Mouse (Mus musculus) c-Kit-positive CD71-positive TER-119-positive erythroid progenitor cells, embryonic 14.5 days (primary cell): ENCODE measurements around the gene Lasp1.
A peak's percentile ranks its signal among the peaks of the same experiment; 100 is the strongest.
"Not testable (repeated sequence)": the region's sequence is repeated elsewhere in the genome, so short reads cannot be mapped to it uniquely, and the experiment has no call there.

ENCODE experiments used
- DNase-seq: peaks from one replicate; pipeline ENCODE4 v3.0.0-alpha.2; 2013; ENCODE audit warnings: low spot score

Gene Lasp1

GRCm38 (mm10) chr11:97829365-97829764 is 30.6 kb downstream of the Lasp1 start:
- no peak for DNase-seq

DNA sequence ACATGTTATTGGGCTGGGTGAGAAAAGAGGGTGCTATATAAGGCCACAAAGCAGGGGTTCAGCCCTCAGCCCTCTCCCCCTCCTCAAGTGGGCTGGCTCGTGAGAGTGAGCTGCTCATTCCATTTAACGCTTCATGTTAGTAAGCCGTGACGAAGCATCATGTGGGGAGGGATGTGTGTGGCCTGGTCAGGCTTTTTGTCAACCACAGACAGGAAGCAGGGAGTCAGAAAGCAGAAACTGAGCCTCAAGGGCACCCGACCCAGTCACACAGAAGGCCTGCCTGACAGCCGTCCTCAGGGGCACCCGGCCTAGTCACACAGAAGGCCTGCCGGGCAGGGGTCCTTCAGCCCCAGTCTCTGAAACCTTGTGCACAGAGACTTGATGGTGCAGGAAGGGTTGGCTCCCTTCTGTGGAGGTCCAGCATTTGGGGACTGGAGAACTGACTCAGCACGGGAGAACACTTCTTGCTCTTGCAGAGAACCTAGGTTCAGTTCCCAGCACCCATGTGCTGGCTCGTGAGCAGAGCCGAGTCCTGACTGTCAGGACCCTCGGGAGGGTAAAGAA is 31.2 kb downstream of the Lasp1 start:
- no peak for DNase-seq

DNA sequence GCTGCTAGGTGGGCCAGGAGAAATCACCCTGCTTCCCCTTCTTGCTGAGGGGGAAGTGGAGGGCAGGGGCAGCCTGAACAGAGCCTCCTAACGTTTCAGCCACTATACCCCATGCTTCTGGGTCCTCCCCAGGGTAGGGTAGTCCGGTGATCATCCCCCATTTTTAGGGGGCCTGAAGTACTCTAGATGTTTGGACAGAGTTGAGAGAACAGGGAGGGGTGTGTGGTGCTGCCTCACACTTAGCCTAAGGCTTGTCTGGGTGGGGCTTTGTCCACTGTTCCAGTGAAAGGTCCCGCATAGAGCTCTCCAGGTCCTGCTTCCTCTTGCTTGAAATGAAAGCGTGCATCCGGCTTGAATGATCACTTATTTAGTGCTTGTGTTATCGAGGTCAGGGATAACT is 31.7 kb downstream of the Lasp1 start:
- DNase-seq, result no peak

DNA sequence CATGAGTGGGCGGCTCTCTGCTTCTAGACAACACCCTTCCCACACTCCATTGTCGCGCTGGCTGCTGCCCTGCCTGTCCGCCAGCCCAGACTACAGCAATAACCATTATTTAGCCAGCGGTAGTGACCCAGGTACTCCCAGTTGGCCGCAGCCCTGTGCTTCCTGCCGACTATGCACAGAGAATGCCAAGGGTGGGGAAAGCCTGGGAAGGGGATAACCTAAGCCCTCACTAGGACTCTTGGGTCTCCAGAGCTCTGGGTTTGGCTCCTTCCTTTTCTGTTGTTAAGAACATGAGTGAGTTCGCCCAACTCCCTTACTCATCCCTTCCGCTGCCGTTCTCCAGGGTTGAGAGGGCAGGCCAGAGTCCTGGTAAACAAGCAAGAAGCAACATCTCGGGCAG is 33.2 kb downstream of the Lasp1 start:
- no peak for DNase-seq

DNA sequence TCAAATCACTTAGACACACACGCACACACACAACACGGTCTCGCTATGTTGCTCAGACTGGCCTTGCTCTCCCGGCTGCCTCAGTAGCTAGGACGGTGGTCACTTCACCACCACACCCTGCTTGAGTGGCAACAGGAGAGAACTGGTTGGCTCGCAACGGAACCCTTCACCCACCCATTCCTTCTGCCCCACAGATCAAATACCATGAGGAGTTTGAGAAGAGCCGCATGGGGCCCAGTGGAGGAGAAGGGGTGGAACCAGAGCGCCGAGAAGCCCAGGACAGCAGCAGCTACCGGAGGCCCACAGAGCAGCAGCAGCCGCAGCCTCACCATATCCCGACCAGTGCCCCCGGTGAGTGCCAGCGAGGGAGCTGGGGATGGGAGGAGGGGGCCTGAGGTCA is 34.6 kb downstream of the Lasp1 start:
- no peak for DNase-seq

DNA sequence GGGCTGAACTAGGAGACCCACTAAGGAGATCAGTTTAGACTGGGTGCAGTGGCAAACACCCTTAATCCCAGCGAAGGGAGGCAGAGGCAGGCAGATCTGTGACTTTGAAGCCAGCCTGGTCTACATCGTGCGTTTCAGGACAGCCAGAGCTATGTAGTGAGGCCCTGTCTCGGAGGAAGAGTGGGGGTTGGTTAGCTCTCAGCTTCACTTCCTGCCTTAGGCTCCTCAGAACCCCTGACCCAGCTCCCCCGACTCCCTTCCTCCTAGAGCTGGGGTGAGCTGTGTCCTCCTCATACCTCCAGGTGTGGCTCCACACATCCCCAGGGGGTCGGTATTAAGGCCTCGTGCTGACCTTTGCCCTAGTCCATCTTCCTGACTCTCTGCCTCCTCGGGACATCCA is 37.7 kb downstream of the Lasp1 start:
- no peak for DNase-seq

DNA sequence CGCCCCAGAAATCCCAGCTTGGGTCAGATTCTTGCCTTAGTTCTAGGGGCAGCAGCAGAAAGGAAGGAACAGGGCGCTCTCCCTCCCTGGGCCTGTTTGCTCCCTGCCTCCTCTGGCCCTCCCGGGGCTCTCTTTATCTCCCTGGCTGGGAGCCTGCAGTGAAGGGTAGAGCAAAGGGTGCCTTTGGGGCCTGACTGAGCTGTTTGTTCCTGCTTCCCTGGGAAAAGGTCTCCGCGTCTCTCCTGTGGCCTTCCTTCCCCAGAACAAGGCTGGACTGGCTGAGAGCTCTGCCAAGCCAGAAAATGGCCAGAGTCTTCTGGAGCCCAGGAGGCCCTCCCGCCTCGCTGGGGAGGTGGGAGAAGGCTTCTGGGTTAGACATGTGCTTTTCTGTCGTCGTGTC is 38.3 kb downstream of the Lasp1 start:
- DNase-seq, result not testable (repeated sequence)

- no peak for DNase-seq
Observed at GRCm38 (mm10) chr11:97837641-97838149, 38.9 kb downstream of the Lasp1 start.

DNA sequence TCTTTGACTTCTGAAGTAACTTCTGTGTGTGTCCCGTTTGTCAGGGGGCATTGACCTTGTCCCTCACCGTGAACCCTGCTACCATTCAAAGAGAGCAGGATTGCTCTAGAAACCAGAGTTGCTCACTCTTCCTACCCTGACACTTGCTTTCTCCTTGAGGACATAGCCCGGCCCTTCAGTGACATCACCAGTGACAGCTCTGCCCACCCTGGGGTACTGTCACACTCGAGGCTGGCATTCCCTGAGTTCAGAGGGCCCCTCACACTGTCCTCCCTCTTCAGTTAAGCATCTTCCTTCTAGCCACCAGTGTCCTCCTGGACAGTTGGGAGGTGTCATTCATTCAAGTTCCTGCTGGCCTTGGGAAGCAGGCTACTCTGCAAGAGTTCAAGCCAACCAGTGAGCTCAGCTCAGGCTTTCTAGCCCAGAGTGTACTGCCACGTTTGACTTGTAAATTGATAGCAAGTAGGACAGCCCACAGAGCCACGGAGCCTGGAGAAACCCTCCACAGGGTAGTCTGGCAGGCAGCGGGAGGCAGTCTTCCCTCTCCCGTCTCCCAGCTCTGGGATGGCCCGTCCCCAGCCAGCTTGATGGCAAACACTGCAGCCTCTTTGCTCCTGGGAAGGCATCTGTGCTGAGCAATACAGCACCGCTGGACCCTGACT is 40.1 kb downstream of the Lasp1 start:
- no peak for DNase-seq

GRCm38 (mm10) chr11:97839441-97840134 is 40.8 kb downstream of the Lasp1 start:
- DNase-seq, result no peak

GRCm38 (mm10) chr11:97840135-97840490 is 41.3 kb downstream of the Lasp1 start:
- DNase-seq, result no peak

DNA sequence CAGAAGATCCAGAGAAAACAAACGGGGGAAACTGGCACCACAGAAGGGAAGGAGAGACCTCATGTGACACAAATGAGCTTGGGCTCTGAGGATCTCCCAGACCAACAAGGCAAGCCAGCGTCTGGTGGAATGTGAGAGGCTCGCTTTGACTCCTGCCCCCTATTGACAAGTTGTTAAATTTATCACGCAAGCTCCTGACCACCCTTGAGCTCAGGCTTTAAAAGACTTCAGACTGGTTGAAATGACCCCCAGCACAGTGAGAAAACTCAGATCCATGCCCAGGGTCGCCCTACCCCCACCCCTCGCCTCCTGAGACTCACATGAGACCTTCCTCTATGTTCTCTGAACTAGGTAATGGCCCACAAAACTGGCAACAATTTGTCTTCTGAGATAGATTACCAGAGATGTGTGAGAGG is 41.7 kb downstream of the Lasp1 start, which contains the start of gene B230217C12Rik:
B230217C12Rik (plus strand) TSS at position 242 of the 416 bp plus-strand sequence.
- no peak for DNase-seq

GRCm38 (mm10) chr11:97840991-97841661 is 42.3 kb downstream of the Lasp1 start:
- peak; percentile 19 for DNase-seq

GRCm38 (mm10) chr11:97842001-97842400 is 43.2 kb downstream of the Lasp1 start:
- no peak for DNase-seq

DNA sequence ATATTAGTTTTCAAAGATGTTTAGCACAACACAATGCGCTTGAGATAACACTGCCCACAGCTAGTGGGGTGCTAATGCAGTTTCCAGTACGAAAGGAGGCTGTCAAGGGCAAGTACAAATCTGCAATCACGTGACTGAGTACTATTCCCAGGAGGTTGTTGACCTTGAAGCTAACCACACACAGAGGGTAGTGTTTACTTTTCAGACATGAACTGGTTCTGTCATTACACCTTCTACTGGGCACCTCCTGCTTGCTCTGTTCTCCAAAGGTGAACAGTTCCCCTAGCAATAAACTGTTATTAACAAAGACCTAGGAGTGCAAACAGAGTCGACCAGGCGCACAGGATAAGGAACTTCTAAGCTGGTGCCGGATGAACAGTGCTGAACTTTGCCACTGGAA is 51.6 kb downstream of the Lasp1 start:
- DNase-seq, result no peak

- no peak for DNase-seq
Observed at GRCm38 (mm10) chr11:97851601-97852000, 52.8 kb downstream of the Lasp1 start.

- DNase-seq, result no peak
Observed at GRCm38 (mm10) chr11:97855473-97855872, 56.7 kb downstream of the Lasp1 start.

DNA sequence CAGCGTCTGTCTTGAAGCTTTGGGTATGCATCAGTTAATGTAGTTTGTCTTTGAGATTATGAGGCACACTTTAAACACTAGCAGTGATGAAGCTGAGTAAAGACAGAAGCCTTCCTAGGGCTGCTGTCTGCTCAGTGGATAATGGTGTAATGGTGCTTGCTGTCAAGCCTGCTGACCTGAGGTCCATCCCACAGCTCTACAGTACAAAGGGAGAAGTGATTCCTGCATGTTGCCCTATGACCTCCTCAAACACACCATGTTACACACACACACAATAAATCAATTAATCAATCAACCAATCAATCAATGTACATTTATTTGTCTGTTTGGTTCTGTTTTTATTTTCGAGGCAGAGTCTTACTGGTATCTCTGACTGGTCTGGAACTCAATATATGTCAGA is 63.3 kb downstream of the Lasp1 start:
- DNase-seq, result no peak

DNA sequence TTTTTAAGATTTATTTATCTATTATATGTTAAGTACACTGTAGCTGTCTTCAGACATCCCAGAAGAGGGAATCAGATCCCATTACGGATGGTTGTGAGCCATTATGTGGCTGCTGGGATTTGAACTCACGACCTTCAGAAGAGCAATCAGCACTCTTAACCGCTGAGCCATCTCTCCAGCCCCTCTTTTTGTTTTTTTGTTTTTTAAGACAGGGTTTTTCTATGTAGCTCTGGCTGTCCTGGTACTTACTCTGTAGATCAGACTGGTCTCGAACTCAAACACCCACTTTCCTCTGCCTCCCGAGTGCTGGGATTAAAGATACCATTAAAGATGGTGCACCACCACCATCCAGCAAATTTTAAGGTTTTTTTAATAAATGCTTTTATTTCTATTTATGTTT is 66.6 kb downstream of the Lasp1 start:
- DNase-seq, result no peak

GRCm38 (mm10) chr11:97866091-97866888 is 67.5 kb downstream of the Lasp1 start:
- DNase-seq, result no peak

DNA sequence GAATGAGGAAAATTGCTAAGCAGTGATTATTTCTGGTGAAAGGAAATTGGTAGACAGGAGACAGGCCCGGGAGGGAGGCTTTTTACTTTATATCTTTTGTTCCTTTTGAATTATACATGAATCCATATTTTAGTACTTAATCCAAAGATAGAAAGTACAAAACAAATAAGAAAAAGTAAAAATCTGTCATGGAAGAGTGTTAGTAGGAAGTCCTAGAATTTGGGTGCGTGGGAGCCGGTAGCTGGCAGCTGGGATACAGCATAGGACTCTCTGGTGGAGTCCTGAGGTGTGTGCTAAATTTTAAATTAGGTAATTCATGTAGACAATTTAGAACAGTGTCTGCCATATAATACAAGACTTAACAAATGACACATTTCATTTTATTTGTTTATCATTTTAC is 68.8 kb downstream of the Lasp1 start:
- no peak for DNase-seq

DNA sequence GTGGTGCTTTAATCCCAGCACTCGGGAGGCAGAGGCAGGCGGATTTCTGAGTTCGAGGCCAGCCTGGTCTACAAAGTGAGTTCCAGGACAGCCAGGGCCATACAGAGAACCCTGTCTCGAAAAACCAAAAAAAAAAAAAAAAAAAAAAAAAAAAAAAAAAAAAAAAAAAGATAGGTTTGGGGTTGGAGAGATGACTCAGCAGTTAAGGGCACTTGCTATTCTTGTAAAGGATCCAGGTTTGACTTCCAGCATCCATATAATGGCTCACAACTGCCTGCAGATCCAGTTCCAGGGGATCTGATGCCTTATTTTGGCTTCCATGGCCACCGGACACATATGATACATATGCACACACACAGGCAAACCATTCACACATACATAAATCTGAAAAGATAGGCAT is 73.6 kb downstream of the Lasp1 start:
- DNase-seq, result not testable (repeated sequence)
